Mouse (Mus musculus) adrenal gland, postnatal 10 days (tissue): ENCODE data around the gene Slc25a44. TPM values are rescaled to one million over a fixed set of nuclear protein-coding genes. Genes with fewer than 3 reads are reported as not detected.
A peak's percentile ranks its signal among the peaks of the same experiment; 100 is the strongest.

ENCODE experiments used
- DNase-seq: peaks from one replicate; pipeline ENCODE4 v3.0.0; 2021; ENCODE audit warnings: mixed read lengths
- long read RNA-seq, 2 experiments: library from polyadenylated mRNA; stranded (forward); transcript quantifications; one replicate each; pipeline ENCODE4 v2.0.0; 2021
- total RNA-seq, 2 experiments: library from RNA; stranded (reverse); gene quantifications; 2 replicates each; pipeline ENCODE4 v1.2.3; 2021

Slc25a44 gene
- total RNA-seq: 10 to 100 TPM; 37.8 to 47.6 TPM
- long read RNA-seq, experiment 1, transcript Slc25a44-203 (4 exons, 3,429 nt): minor isoform, 5 of 93 reads
- long read RNA-seq, experiment 1, transcript Slc25a44-201 (4 exons, 3,577 nt): major isoform, 22 of 93 reads
- long read RNA-seq, experiment 1, transcript Slc25a44-204 (4 exons, 3,504 nt): minor isoform, 5 of 93 reads
- long read RNA-seq, experiment 1, partial matches to known transcripts: 4 of 93 reads
- long read RNA-seq, experiment 1, other reads (novel, unspliced or antisense): 57 of 93 reads
- long read RNA-seq, experiment 2, transcript Slc25a44-203 (4 exons, 3,429 nt): minor isoform, 5 of 78 reads
- long read RNA-seq, experiment 2, transcript Slc25a44-204 (4 exons, 3,504 nt): minor isoform, 7 of 78 reads
- long read RNA-seq, experiment 2, transcript Slc25a44-201 (4 exons, 3,577 nt): major isoform, 24 of 78 reads
- long read RNA-seq, experiment 2, partial matches to known transcripts: 1 of 78 reads
- long read RNA-seq, experiment 2, other reads (novel, unspliced or antisense): 38 of 78 reads

DNA sequence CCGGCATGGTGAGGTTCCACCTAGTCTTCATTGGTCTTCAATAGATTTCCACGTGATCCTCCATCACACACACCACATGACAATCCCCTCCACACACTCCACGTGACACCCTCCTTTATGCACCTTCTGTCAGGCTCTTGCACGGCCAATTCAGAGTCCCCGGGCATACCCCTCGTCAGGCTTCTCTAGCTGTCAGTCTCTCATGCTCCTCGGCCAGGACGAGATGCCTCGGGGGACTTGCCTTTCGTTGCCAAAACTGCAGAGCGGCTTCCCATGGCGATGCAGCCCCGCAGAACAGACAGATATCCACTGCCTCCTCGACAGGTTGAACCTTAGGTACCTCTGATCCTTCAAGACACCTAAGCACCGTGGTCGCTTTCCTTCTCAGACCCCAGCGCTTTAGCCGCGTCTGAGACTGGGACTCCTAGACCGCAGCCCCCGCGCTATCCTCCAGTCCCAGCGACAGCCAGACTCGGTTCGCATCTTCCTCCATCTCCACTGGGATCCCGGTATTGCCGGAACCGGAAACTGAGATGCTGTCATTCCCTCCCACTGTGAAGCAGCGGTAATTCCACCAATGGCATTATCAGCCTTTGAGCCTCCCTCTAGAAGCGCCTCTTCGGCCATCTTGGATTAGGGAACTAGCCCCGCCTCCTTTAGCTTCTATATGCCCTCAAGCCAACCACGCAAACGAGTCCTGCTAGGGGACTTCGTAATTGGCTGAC is at the start of gene Slc25a44:
Slc25a44 (minus strand) TSS at position 535 of the 725 bp plus-strand sequence.
- DNase-seq: peak; percentile 95

DNA sequence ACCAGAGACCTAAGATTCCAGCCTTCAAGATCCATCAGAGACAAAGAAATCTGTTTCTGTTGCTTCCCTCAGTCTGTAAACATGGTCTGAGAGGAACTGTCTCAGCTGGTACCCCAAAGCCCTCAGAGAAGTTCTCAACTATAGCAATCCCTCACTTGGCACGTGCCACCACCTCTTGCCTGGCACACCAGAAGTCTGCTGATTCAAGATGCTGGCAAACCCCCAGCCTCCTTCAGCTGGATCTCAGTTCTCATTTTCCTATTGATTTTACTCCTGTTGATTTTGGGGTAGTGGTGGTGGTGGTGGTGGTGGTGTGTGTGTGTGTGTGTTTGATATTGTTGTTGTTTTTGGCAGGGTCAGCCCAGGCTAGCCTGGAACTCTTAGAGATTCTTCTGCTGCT is 48.6 kb upstream of the Slc25a44 start:
- no peak for DNase-seq

DNA sequence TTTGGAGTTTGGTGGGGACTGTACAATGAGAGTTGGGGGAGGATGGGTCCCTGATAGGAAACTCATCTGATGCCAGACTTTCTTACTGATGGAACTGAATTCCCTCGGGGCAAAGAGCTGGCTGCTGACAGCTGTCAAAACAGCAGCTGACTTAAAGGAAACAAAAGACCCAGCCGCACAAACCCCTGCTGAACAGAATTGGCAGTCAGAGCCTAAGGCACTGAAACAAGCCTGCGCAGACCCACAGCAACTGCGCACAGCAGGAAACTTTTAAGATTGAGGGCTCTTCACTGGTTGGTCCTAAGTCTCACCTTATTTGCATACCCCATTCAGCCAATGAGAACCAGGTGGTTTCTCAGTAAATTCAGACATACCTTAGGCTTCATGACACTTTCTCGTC is 48.1 kb upstream of the Slc25a44 start:
- no peak for DNase-seq

DNA sequence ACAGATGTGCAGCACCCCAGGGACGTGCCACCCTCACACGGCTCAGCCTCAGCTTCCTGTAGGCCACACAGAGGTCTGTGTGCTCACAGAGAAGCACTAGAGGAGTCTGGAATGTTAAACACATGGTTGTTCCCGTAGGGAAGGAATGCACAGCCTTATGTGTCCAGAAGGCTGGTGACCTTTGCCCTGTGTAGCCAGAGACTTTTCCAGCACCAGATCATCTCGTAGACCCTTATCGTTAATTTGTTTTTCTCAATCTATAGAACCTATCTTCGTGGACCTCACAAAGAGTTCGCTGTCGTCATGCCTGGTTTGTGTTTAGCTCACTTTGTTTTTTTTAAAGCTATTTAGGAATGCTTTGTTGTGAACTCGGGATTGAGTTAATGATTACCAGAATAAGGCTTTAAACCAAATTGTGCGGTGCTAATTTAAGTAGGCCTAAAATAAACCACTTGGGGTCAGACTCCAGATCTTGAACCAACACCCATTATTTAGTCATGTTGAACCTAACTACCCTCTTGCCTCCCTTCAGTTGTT is 46.1 kb upstream of the Slc25a44 start:
- DNase-seq: no peak

DNA sequence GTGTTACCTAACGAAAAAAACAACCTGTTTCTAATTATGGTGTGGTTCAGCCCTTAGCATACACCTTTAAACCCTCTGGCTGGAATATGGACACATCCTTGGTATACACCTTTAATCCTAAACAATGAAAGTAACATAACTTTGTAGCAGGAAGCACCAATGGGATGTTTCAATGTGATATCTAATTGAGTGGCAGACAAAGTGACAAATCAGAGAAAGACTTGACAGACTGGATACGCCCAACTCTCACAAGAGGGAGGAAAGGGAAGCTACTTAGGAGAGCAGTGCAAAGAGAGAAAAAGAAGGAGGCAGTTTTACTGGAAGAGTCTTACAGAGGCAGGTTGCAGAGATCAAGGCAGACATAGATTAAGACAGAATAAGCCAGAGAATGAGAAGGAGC is 44.5 kb upstream of the Slc25a44 start:
- DNase-seq: no peak

DNA sequence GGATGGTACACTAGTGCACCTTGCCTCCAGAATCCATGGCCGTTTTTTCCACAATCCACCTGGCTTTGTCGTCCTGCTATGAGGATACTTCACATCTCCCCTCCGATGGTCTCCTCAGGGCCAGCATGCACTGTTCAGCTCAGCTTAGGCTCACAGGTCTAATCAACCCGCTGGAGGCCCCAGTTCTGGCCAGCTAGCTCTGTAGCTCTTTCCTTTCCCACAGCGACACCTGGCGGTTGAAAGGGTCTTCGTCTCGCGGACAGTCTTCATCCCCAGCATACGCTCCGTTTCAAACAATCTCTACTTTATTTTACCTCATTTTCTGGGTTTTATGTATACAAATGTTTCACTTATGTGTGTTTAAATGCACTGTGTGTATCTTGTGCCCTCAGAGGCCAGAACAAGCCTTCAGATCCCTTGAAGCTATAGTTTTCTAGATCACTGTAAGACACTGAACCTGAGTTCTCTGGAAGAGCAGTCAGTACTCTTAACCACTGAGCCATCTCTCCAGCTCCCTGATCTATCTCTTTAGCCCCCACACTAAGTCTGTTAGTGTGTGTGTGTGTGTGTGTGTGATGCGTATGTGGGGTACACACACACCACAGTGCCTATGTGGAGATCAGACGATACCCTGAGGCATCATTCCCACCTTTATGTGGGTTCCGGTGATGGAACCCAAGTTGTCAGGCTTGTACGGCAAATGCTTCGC is 42.3 kb upstream of the Slc25a44 start:
- peak; percentile 95 for DNase-seq

DNA sequence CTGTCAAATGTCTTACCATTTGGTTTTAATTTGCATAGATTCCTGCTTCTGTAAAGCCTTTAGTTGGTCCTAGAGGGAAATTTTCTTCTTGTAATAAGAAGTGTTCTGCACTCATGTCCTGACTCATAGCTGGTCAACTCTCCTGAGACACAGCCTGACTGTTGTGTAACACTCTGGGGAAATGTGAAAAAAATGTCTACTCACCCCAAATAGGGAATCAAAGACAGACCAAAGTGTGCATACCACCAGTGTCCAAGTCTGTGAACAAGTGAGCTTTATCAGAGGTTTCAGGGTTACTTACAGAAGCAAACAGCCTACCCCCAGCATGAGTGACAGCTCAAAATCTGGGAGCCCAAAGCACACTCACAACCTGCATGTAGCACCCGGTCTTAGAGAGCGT is 40.2 kb upstream of the Slc25a44 start:
- DNase-seq: no peak

DNA sequence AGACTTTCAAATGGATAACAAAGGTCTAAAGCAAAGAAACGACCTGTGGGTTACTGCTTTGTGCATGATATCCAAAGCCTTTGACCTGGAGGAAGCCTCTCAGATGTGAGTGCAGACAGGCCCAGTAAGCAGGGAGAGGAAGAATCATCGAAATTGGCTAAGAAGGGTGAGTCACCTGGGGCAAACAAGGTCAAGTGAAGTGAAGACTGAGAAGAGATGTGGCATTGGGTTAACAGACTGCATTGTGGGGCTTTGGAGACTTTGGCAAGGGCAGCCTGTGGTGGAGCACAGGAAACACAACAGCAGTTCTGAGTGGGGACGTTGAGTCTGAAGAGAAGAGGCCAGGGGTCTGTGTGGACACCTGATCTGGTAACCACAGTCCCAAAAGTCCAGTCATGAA is 39.5 kb upstream of the Slc25a44 start:
- no peak for DNase-seq

DNA sequence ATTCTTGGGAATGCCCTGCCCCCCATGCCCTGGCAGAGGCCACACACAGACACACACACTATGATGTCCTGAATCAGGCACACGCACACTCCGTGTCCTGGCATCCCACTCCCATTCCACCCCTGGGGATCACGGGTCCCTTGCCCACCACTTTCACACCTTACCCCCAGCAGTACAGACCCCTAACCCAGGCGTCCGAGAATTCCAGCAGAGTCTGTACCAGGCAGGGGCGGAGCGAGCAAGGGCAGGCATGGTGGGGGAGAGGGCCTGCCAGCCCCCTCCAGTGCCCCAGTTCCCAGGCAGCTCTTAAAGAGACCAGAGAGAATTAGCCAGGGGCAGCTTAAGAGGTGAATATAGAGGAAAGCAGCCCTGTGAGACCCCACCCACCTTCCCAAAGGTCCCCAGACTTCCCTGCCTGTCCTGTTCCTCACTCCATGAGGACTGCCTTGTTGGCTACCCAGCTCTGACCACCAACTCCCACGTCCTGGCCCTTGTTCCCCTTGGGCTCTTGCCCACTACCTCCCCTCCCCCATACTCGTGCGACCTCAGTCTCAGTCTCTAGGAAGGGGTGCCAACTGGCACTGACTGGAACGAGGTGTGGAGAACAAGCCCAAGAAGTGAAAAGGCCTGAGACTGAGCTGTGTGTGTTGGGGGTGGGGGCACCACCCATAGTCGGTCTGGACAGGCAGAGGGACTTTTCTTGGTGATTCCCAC is 36.2 kb upstream of the Slc25a44 start, which contains the start of gene Sema4a:
Sema4a (minus strand) TSS at position 200 of the 714 bp plus-strand sequence.
- DNase-seq: no peak

DNA sequence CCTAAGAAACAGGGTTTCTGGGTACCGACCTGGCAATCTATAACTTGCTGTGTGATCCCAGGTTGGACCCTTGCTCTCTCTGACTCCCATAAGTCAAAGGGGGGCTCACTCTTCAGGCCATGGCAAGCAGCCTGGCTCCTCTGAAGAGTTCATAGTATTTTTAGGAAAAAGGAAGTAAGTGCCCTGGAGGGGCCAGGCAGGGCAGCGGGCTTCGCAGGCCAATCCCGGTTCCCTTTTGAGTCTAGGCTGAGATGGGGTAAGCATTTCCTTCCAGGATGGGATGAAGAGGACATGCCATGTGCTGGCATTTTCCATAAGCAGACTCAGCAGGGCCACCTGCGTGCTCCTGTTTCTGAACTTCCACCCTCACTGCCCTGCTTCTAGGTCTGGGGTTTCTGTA is 35.1 kb upstream of the Slc25a44 start:
- no peak for DNase-seq

DNA sequence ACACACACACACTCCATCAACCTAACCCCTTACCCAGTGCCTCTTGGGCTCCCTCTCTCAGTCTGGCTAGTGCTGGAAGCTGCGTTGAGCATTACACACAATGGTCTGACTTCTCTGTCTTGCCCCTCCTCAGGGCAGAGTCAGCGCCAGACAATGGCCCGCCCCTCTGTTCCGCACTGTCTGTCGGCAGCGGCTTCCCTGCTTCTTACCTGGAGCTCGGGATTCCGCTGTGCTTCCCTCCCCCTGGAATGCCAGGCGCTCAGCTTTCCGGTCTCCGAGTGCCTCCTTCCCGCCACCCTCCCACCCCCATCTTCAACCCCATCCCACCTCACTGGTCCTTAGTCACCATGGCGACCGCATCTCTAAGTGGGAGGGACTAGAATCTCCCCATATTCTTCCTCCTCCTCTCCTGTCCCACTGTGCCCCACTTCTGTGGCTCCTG is 33.9 kb upstream of the Slc25a44 start:
- no peak for DNase-seq

DNA sequence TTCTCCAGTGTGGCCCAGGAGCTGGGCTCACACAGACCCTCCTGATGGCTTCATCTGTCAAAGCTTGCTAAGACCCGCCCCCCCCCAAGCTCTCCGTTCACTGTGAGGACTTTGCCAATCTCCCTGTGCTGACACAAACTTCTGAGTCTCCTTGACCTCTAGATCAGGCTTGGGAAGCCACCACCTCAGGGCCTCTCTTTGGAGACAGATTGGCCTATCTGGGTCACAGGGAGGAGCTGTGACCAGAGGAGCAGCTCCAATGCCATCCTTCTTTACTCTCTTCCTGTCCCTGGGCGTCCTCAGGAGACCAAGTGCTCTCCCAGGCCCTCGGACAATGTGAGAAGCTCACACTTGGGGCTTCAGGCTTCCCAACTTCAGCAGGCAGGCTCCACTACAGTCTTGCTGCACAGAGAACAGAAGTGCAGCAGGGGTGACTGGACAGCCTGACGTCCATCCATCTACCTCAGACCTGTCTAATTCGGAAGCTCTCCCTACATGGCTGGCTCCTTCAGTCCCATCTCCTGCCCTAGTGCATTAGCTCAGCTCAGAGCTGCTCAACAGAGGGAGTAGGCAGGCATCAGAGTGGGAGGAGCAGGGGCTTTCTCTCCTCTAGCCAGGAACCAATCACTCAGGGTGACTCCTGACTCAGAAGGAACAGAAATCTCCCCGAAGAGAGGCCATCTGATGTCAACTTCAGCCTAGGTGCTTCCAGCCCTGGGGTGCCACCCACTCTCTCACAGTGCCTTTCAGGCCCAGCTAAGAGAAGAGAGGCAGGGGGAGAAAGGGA is 32.0 kb upstream of the Slc25a44 start:
- no peak for DNase-seq

DNA sequence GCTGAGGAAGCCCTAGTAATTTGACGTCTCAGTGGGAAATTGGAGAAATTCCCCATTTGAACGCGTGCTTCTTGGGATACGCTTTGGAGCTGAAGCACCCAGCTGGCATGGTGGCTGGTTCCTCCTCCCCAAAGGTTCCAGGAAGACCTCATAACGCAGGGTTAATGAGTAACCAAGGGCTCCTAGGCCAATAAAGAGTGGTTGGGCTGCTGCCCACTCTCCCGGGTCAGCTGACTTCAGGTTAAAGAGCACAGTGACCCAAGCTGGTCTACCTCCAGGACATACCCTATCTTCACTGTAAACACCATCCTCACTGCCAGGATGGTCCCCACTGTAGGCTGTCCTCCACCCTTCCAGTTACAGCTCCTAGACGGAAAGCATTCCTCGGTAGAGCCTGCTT is 31.4 kb upstream of the Slc25a44 start:
- DNase-seq: no peak

DNA sequence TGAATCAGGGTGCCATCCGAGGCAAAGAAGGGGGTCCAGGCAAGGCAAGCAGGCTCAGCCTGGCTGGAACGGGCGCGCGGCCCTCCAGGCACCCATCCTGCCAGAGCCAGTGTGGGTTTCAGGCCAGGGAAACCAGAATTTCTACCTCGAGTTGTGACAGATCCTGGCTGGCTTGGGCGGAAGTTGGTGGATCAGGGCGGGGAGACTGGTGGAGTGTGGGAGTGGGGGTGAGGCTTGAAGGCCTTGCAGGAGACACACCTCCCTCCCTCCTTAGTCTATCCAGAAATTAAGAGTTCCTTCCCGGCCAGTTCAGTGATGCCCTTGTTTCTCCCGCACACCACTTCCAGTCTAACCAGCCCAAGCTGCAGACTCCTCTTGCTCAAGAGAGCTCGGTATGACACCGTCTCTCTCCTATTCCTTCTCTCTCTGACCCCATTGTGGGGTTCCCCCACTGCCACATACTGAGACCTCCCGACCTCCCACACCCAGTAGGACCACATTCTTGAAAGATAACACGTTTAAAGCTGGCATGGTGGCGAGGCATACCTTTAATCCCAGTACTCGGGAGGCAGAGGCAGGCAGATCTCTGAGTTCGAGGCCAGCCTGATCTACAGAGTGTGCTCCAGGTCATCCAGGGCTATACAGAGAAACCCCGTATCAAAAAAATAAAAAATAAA is 30.8 kb upstream of the Slc25a44 start:
- no peak for DNase-seq

DNA sequence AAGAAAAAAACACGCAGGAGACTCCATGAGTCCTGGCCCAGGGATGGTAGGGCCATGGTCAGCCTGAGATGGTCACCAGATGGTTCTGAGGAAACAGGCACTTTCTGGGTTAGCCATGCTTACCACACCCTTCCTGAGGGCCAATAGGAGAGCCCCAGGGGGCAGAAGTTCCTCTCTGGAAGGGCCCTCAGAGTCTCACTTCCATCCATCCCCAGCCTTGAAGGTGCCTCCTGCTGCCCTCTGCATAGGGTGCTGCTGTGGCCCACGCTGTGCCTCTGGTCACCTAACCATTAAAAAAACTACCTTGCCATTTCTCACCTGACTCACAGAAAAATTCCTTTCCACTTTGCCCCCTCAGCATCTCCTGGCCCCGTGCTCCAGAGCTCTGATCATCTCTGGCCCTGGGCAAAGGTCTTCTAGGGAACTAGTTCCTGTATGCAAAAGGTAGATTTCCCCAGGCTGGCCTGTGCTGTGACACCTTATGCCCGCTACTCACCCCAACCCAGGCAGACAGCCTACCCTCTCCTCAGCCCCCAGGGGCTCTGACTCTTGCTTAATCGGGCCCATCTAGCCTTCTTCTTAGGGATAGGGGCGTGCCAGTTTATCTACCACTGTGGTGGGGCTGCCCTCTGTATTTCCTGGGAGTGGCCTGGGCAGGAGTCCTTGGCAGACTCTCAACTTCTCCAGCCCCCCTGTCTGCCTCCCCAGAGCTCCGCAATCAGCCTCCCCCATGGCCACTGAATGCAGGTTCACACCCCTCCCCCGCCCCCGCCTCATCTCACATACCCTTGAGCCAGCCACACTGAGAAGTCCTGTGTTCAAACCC is 30.0 kb upstream of the Slc25a44 start:
- DNase-seq: no peak

DNA sequence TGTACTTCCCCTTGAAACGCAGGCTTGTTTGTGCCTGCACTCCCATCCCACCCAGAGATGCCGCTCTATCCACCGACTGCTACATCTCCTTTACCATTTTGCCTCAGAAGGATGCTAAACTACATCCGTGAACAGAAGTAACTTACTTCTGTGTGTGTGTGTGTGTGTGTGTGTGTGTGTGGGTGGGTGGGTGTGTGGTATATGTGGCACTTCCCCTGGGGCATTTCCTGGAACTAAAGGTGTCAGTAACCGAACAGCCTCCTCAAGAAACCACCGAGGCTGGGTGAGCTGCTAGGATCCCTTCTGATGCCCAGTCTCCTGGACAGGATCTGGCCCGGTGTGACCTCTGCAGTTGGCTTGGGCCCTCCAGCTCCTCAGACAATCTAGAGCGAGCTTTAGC is 29.0 kb upstream of the Slc25a44 start:
- DNase-seq: no peak

DNA sequence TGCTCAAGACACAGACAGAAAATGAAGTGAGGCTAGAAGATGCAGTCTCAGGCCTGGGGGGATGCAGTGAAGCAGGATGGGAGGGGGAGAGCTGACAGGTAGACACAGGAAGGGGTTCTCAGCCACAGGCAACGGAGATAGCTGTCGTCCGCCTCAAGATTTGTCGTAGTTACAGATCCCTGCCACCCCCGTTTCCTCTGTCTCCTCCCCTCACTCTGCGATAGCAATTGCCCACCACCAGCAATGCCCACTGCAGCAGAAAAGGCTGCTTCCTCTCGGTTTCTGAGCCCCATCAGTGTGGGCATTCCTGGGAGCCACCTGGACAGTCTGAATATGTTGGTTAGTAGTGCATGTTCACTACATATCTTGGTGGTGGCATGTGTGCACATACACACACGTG is 28.4 kb upstream of the Slc25a44 start:
- no peak for DNase-seq

DNA sequence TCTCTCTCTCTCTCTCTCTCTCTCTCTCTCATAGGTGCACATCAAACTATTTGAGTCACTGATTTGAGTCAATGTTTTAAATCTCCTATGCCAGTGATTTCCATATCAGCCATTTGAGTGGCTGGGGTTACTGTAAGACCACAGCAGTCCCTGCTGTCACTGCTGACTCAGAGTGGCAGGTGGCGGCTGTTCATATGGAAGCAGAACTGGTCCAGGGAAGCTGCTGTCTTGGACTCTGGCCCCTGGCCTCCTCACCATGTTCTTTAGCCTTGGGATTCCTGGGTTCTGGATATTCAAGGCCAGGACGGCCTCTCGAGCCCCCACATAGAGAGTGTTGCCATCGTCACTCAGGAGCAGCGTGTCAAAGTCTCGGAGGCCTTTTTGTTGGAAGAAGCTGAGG is 27.8 kb upstream of the Slc25a44 start:
- DNase-seq: no peak

DNA sequence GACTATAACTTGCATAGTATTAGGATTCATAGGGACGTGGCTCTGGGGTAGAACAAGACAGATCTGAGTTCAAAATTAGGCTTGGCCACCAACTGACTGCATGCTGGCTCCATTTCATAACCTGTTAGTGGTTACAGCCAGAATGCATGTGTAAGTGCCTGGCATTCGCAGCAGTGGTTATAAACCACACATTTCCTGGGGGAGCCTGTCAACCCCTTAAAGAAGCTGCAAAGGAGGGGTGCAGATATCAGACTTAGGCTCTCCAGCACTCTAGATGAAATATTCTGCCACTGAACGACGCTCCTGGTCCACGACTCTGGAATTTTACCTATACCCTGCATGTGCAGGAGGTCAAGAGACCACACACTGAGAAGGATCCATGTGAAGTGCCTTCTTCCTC is 27.3 kb upstream of the Slc25a44 start:
- no peak for DNase-seq
